Mouse (Mus musculus) stomach, postnatal 0 days (tissue): ENCODE results near the gene Cnr2.

ENCODE experiments used
- CTCF ChIP-seq: IDR thresholded peaks from 2 replicates; pipeline ENCODE4 v1.5.1; 2016; ENCODE audit warnings: antibody characterized with exemption, low read depth, mild to moderate bottlenecking, moderate library complexity
- EP300 ChIP-seq: optimal IDR thresholded peaks from 2 replicates; pipeline ENCODE3; 2016; ENCODE audit warnings: antibody characterized with exemption

DNA sequence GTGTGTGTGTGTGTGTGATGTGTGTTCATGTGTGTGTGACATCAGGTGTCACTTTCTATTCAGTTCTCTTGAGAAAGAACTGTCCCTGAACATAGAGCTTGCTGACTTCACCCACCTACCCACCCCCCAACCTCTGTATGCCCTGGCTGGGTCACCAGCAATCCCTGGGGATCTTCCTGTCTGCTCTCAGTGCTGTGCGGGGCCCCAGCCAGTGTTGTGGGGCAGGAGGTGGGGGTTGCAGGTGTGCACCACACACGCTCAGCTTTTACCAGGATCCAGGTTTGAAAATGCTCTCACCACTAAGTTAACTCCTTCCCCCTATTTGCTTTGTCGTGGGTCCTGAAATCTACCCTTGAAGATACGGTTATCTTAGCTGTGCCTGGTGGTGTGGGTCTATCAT, 9.0 kb upstream of the Cnr2 start:
- no peak for TF ChIP-seq CTCF
- TF ChIP-seq EP300 = no peak
